Mouse (Mus musculus): ENCODE results near the gene Gm10190.

GRCm38 (mm10) chr17:80390024-80390423 lies 16.7 kb upstream of the Gm10190 start:
- TF ChIP-seq CTCF (IDR thresholded peaks at IDR 0.05; ENCODE audit: low read depth, low read length) (no peak), POLR2A (IDR thresholded peaks at IDR 0.05; ENCODE audit: borderline replicate concordance, low read depth, low read length) (no peak)

Data from bone marrow macrophage, adult 2 months (primary cell).